Mouse (Mus musculus): ENCODE data around the gene C3.
A peak's percentile ranks its signal among the peaks of the same experiment; 100 is the strongest.

Gene C3

DNA sequence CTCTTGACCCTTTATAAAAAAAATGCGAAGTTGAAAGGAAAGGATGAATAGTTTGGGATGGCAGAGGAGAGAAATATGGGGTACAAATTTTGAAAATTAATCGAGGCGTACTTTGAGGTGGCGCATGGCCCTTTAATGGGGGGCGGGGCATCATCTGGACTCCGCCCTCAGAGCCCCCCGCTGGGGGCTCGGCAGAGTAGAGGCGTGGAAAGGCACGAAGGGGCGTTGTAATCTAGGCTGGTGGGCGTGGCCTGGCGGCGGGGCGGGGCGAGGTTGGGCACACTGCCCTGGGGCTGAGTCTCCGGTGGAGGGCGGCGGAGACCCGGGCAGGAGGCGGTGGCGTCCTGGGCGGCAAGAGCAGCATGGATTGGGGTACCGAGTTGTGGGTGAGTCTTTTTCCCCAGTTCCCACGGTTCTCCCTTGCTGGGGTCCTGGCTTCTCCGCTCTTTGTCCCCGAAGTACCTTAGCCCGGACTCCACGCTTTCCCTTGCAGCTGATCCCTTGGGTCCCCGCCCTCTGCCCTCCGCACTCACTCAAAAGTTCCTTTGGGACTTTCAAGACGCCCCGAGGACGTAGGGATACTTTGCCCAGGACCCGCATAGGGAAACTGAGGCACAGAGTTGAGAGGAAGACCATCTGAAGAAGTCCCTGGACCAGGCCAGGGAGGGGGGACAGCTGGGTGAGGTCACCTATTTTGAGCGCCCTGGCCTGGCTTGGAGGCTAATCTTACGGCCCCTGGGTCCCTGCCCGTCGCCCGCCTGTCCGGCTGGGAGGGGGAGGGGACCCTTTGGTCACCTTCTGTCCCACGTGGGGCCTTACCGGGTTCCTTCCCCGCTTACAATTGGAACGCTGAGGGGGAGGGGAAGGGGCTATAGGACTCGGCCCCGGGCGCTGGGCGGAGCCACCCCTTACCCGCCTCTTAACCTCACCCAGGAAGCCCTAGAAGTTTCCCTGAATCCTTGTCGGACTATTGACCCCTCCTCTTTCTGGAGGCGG lies 21.5 kb upstream of the C3 start, which contains the start of gene Trip10:
Gene Trip10, plus strand, starts transcription at position 270 of the 996 bp plus-strand sequence.
- peak; percentile 88 for DNase-seq

- peak; percentile 50 for DNase-seq
Observed at GRCm38 (mm10) chr17:57248771-57249170, 20.8 kb upstream of the C3 start.

GRCm38 (mm10) chr17:57248201-57248699 lies 20.3 kb upstream of the C3 start, which contains the start of gene Gpr108:
Gene Gpr108, minus strand, starts transcription at chr17:57248446.
- DNase-seq, result peak; percentile 86

- peak; percentile 93 for DNase-seq
Observed at GRCm38 (mm10) chr17:57247393-57248200, 19.7 kb upstream of the C3 start.

- DNase-seq, result no peak
Observed at GRCm38 (mm10) chr17:57246663-57247392, 18.9 kb upstream of the C3 start.

- DNase-seq, result no peak
Observed at GRCm38 (mm10) chr17:57245311-57245929, 17.5 kb upstream of the C3 start.

GRCm38 (mm10) chr17:57243650-57244370 lies 15.9 kb upstream of the C3 start:
- no peak for DNase-seq

DNA sequence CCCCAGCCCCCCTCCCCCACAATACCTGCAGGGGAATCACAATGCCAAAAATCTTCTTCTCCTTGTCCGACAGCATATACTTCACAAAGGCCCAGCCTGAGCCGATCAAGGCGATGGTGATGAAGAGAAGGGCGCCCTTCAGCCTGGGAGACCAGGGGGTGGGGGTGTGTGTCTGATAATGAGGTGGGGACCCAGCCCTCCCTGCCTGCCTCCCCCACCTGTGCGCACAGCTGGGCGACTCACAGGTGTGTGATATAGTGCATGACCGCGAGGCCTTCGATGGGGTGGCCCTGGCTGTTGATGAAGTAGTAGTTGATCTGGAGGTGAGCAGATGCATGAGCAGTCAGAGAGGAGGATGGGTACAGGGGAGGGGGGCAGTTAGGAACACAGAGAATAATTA lies 9.2 kb upstream of the C3 start:
- DNase-seq, result no peak

DNA sequence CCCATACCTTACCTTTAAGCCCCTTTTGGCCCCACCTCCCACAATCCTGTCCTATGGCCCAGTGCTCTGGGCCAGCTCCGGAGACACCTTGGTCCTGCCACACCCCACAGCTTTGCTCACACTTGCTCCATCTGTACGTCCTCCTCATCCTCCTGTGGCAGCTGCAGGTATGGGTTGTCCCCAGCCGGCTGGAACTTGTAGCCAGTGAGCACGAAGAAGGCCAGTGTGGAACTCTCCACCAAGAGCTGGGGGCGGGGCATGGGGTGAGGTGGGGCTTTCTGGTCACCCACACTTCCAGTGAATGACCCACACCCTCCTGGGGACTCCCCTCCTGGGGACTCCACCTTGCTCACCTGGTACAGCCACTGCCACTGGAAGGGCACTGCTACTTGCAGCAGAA lies 7.9 kb upstream of the C3 start:
- no peak for DNase-seq

DNA sequence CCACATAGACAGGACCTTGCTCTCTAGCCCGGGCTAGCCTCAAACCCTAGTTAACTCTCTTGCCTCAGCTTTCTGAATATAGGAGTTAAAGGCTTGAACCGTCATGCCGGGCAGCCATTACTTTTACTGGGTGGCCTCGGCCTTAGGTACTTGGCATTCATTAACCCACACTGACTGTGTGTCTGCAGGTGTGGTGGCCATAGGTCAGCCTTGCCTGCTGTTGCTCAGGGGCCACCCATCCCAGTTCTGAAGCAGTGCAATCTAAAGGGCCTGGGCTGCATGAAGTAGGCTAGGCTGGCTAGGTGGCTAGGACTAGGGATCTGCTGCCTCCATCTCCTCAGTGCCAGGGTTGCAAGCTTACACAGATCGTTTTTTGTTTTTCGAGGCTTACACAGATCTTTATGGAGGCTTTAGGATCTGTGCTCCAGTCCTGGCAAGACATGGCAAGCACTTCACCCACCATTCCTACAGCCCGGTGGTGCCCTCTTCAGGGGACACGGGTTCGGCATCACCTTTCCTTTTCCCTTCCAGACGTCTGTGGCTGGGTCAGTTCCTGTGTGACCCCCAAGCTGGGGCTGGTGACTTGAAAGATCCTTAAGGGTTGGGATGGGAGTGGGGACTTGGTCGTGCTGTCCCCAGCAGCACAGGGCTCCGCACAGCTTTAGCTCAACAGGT lies 6.5 kb upstream of the C3 start:
- DNase-seq, result no peak

- no peak for DNase-seq
Observed at GRCm38 (mm10) chr17:57233038-57233437, 5.1 kb upstream of the C3 start.

DNA sequence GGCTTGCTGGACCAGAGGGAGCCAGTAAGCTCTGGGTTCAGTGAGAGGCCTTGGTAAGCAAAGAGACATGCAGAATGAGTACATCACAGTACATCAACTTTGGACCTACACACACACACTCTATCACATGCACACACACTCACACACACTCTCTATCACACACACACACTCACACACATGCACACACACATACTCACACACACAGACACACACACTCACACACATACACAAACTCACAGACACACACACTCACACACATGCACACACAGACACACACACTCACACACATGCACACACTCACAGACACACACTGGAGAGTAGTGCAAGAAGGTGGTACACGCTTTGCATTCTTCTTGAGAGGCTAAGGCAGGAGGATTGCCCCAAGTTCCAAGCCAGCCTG lies 4.3 kb upstream of the C3 start:
- no peak for DNase-seq

DNA sequence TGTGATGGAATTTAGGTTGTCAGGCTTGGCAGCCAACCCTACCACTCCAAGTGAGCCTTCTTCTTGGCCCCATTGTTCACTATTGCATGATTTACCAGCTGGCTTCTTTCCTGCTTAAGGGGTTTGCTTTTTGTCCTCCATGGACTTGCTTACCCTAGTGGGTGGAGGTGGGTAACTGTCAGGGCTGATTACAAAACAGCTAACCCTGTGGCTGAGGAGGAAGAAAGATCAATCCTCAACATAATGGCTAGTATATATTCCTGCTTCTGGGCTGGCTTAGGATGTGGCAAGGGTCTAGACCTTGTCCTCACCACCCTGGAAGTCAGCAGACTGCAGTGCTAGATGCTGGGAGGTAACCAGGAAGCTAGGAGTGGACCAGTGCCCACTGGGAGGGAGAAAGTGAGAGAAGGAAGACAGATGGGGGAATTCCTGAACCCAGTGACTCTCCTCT lies 3.4 kb upstream of the C3 start:
- DNase-seq, result no peak

DNA sequence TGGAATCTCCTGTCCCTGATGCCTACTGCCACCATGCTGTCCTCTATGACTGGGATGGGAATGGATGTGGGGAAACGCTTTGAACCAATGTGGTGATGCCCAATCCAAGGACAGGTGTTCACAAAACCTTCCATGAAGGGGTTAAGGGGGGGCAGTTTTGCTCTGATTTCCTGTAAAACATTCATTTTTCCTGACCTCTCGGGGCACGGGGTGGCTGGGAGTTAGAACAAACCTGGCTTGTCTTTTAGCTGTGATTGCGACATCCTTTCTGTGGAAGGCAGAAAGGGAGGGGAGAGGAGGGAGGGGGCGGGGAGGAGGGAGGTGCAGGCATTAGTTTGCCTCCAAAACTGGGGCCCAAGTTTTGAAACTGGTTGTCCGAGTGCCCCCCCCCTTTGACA lies 2.8 kb upstream of the C3 start:
- DNase-seq, result no peak

- DNase-seq, result no peak
Observed at GRCm38 (mm10) chr17:57229851-57230727, 2.2 kb upstream of the C3 start.

GRCm38 (mm10) chr17:57228873-57229272 lies 937 bp upstream of the C3 start:
- no peak for DNase-seq

GRCm38 (mm10) chr17:57227468-57227867 lies 468 bp downstream of the C3 start:
- DNase-seq, result no peak

DNA sequence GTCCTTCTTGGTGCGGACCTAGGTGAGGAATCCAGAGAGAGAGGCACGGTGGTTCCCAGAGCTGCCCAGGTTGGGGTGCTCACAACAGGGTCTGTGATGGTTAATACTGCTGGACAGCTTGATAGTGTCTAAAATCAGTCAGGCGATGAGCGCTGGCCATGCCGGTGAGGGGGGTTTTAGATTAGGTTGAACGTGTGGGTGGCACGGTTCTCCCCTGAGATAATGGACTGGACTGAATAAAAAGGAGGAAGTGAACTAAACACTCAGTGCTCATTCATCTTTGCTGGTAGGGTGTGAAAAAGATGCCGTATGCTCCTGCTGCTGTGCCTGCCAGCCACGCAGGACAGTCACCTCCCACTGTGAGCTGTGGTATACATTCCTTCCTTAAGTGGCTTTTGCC lies 4.6 kb downstream of the C3 start:
- DNase-seq, result no peak

GRCm38 (mm10) chr17:57221911-57222310 lies 6.0 kb downstream of the C3 start:
- no peak for DNase-seq

- no peak for DNase-seq
Observed at GRCm38 (mm10) chr17:57219884-57220207, 8.1 kb downstream of the C3 start.
